ENCODE assay signal across 9 mouse cellular contexts in the genomic region with DNA sequence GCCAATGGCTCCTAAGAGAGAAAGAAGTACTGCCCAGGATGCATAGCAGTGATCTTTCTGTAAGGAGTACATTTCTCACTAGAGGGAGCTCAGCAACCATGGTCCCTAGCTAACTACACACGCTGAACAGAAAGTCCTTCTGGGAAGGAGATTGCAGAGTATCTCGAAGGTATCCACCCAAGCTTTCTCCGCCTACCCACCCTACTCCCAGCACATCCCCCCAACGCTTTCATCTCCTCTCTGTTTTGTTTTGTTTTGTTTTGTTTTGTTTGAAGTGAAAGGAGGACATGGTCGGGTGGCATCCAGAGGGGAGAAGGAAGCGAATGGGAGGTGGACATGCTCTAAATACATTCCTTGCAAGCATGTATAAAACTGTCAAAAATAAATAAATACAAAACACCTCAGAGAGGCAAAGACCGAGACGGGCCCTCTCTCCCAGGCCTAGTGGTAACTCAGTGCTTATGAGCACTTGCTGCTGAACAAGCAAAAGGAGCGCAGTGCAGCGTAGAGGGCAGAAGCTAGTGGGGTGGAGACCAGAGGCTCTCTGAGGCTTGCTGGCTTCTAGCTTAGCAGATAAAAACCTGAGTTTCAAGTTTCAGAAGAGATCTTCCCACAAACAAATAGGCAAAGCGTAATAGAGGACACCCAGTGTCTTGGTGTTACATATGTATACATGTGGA.
A peak's percentile ranks its signal among the peaks of the same experiment; 100 is the strongest.
DNase-seq lines count a peak whose midpoint lies in the region; ATAC-seq lines count a peak whose summit lies in the region.
"Had no signal": no experiment of that assay in that cellular context is flagged by ENCODE, and none has a peak within 500 bp of the region (broad histone marks: within the 10 kb centered on the region; RNA-seq: fewer than 3 reads in every experiment).

No protein-coding gene starts in this region.

- no peak overlapping the region for H3K9ac ChIP-seq in heart, embryonic 15.5 days

- H3K36me3 ChIP-seq in heart, embryonic 15.5 days = no peaks in the 10 kb centered on the region

- H3K4me1 ChIP-seq in heart, embryonic 15.5 days (replicated peaks) = no peaks in the 10 kb centered on the region

- 52% methylated on average over 11 of the region's 11 CpGs for whole genome bisulfite sequencing in heart, embryonic 15.5 days

- no peak for DNase-seq in heart, adult 9 months (ENCODE audit: low spot score in 2 of 2)
- DNase-seq in 416B (ENCODE audit: low read depth) (peak; percentile 45), adipocyte (ENCODE audit: low spot score) (peak; percentile 34)
- peak; percentile 23 for DNase-seq in kidney, postnatal 10 days
- DNase-seq in T-cell, adult 2 months (ENCODE audit: low spot score) = no peak
- no peak for DNase-seq in cerebellum, adult 18-20 months
- no peak for DNase-seq in c-Kit-positive CD71-positive TER-119-positive erythroid progenitor cells, embryonic 14.5 days (ENCODE audit: low spot score)
- DNase-seq: gastrocnemius, postnatal 36 days had no signal

- H3K4me3 ChIP-seq in heart, embryonic 15.5 days = peak overlapping the region; percentile 20; the same call in 1 of the 2 replicates

- no peak for ATAC-seq in heart, embryonic 15.5 days (replicated peaks; ENCODE audit: insufficient number of reproducible peaks, insufficient read depth, low FRiP score, low read depth)

- H3K9me3 ChIP-seq in heart, embryonic 15.5 days (replicated peaks) = no peaks in the 10 kb centered on the region

- H3K27me3 ChIP-seq in heart, embryonic 15.5 days = no peaks in the 10 kb centered on the region

- H3K4me2 ChIP-seq in heart, embryonic 15.5 days = peak overlapping the region; percentile 46

- no peak overlapping the region for H3K27ac ChIP-seq in heart, embryonic 15.5 days

Comparison
In these comparisons a context has a peak if more than half of its experiments do, and no peak if none do; other contexts are left out.
1. DNase-seq: peak in 416B (single experiment), adipocyte (single experiment) and kidney, postnatal 10 days (single experiment); none in heart, adult 9 months (0 of 2), T-cell, adult 2 months (single experiment), cerebellum, adult 18-20 months (0 of 2) and c-Kit-positive CD71-positive TER-119-positive erythroid progenitor cells, embryonic 14.5 days (single experiment).